Mouse (Mus musculus): ENCODE measurements at regions not wholly inside any gene's neighbourhood (a gene's known extent, or its start where the extent isn't known, plus 50 kb on each side); places are given as distances from the start of the nearest gene placed in this dataset.

- TF ChIP-seq GATA1 (IDR thresholded peaks at IDR 0.05; ENCODE audit: borderline replicate concordance, low read length): no peak
- TF ChIP-seq FLI1 (IDR thresholded peaks at IDR 0.05; ENCODE audit: low read length): no peak
Observed at GRCm38 (mm10) chr11:63410921-63411320, 282.1 kb downstream of the Pmp22 start.
